Comparison of ENCODE assay signal across 8 mouse cellular contexts in the genomic region with DNA sequence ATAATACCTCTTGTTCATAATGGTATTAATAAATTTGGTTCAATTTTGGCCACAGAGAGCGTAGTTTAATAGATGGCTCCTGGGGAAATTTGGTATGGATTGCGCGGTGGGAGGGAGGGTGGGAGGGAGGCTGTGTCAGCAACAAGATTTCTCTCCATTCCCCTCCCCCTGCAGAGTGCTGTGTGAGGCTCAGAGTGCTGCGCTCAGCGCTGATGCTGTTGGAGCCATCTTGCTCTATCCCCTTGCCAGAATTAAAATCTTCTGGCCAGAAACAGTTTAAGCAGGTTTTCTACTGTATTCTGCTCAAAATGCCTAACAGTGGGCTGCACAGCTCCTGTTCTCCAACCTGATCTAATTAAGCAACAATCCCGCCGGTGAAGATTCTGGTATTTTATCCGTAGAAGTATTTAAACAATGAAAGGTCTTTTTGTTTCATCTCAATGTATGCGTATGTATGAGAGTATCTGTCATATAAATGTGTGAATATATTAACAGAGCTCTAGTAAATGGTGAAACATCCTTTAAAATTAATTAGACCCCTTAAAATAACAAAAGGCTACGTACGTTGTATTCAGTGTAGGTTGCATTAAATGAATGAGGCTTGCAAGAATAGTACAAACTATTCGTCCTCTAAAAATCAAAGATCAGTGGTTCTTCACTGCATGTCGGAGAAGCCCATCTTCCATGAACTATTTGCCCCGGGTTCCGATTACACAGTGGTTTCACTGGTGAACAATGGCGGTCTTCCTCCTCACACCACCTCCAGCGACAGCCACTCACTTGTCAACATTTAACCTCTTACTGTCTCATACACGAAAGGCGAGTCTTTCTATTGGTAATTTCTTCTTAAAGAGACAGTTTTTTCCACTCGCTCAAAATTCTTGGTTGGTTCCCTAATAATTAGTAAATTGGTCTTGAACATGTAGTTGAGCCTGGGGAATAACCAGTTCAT. TPM values are rescaled to one million over a fixed set of nuclear protein-coding genes. Genes with fewer than 3 reads are reported as not detected.
DNase-seq lines count a peak whose midpoint lies in the region; ATAC-seq lines count a peak whose summit lies in the region.

No protein-coding gene starts in this region.

- H3K4me2 ChIP-seq in intestine, embryonic 16.5 days (ENCODE audit: low read depth, low read length), result peak overlapping the region; percentile 48
- peak overlapping the region; percentile 58 for H3K4me2 ChIP-seq in midbrain, embryonic 12.5 days (replicated peaks)

- H3K27me3 ChIP-seq in intestine, embryonic 16.5 days (replicated peaks; ENCODE audit: control insufficient read depth, insufficient read depth, low read length), result no peaks in the 10 kb centered on the region
- H3K27me3 ChIP-seq in midbrain, embryonic 12.5 days, result no peaks in the 10 kb centered on the region

- H3K36me3 ChIP-seq in intestine, embryonic 16.5 days (ENCODE audit: control insufficient read depth, insufficient read depth, low read length), result no peaks in the 10 kb centered on the region
- no peaks in the 10 kb centered on the region for H3K36me3 ChIP-seq in midbrain, embryonic 12.5 days

- no peak for ATAC-seq in intestine, embryonic 16.5 days
- ATAC-seq in midbrain, embryonic 12.5 days (ENCODE audit: low FRiP score, low read depth), result peak; percentile 53
- ATAC-seq in megakaryocyte progenitor cell, adult 5-6 weeks (replicated peaks; ENCODE audit: poor library complexity), result no peak
- ATAC-seq in activated CD4-positive, CD25-positive, alpha-beta regulatory T cell, adult 4 months, result no peak

- H3K9ac ChIP-seq in intestine, embryonic 16.5 days (ENCODE audit: low read depth, low read length), result peak overlapping the region; percentile 63
- peak overlapping the region; percentile 97 for H3K9ac ChIP-seq in midbrain, embryonic 12.5 days (replicated peaks)

- 11% methylated on average over 20 of the region's 20 CpGs for WGBS in intestine, embryonic 16.5 days
- 4% methylated on average over 20 of the region's 20 CpGs for WGBS in midbrain, embryonic 12.5 days

- peak overlapping the region; percentile 82 for H3K27ac ChIP-seq in intestine, embryonic 16.5 days (ENCODE audit: low read length)
- H3K27ac ChIP-seq in midbrain, embryonic 12.5 days (replicated peaks), result peak overlapping the region; percentile 99

- H3K9me3 ChIP-seq in intestine, embryonic 16.5 days (ENCODE audit: control insufficient read depth, low read length), result no peaks in the 10 kb centered on the region
- no peaks in the 10 kb centered on the region for H3K9me3 ChIP-seq in midbrain, embryonic 12.5 days

- H3K4me3 ChIP-seq in intestine, embryonic 16.5 days (ENCODE audit: low read length), result peak overlapping the region; percentile 49
- H3K4me3 ChIP-seq in midbrain, embryonic 12.5 days, result peak overlapping the region; percentile 68

- DNase-seq in adrenal gland, postnatal 14 days, result peak; percentile 3
- no peak for DNase-seq in adrenal gland, postnatal 10 days
- peak; percentile 63 for DNase-seq in thymus, postnatal 0 days (ENCODE audit: low spot score)
- DNase-seq in thymus, postnatal 36 days, result no peak

- peaks cover 14% of the 10 kb centered on the region for H3K4me1 ChIP-seq in intestine, embryonic 16.5 days (ENCODE audit: control insufficient read depth, insufficient read depth, low read length)
- peaks cover 26% of the 10 kb centered on the region for H3K4me1 ChIP-seq in midbrain, embryonic 12.5 days

RNA-seq across cellular contexts. Expression of a gene that starts 1.0 kb away (rescaled TPM):
- 16.4 and 23.5 TPM in 2 replicates for total RNA-seq in adrenal gland, postnatal 14 days (2021)
- total RNA-seq in adrenal gland, postnatal 10 days (2021), result 10 to 100 TPM; 23.0 to 32.1 TPM
- polyA plus RNA-seq in thymus, postnatal 0 days (2015; fragmentation: Nextera tagmentation; extraction: Ambion mirVana), result 50.8 and 57.5 TPM in 2 replicates
- 34.7 and 40.9 TPM in 2 replicates for polyA plus RNA-seq in intestine, embryonic 16.5 days (2015; fragmentation: Nextera tagmentation; extraction: Ambion mirVana)
- 177 and 223 TPM in 2 replicates for polyA plus RNA-seq in midbrain, embryonic 12.5 days (2016; fragmentation: Nextera tagmentation; extraction: Ambion mirVana)
- 1.6 and 1.9 TPM in 2 replicates for total RNA-seq in megakaryocyte progenitor cell, adult 5-6 weeks (2015)
- 1.8 and 2.3 TPM in 2 replicates for total RNA-seq in megakaryocyte progenitor cell, adult 5-6 weeks (2017)
- 1 to 10 TPM; 1.8 to 4.2 TPM for polyA plus RNA-seq in activated CD4-positive, CD25-positive, alpha-beta regulatory T cell, adult 4 months (2017; shearing (Covaris generic))

RNA-seq across cellular contexts. Expression of a gene that starts 4.7 kb away (rescaled TPM):
- 24.4 and 26.8 TPM in 2 replicates for total RNA-seq in adrenal gland, postnatal 14 days (2021)
- 10 to 100 TPM; 30.8 to 37.5 TPM for total RNA-seq in adrenal gland, postnatal 10 days (2021)
- polyA plus RNA-seq in thymus, postnatal 0 days (2015; fragmentation: Nextera tagmentation; extraction: Ambion mirVana), result 52.3 and 52.8 TPM in 2 replicates
- 28.5 and 31.6 TPM in 2 replicates for polyA plus RNA-seq in intestine, embryonic 16.5 days (2015; fragmentation: Nextera tagmentation; extraction: Ambion mirVana)
- polyA plus RNA-seq in midbrain, embryonic 12.5 days (2016; fragmentation: Nextera tagmentation; extraction: Ambion mirVana), result 87.2 and 87.5 TPM in 2 replicates
- total RNA-seq in megakaryocyte progenitor cell, adult 5-6 weeks (2015), result 19.4 and 20.2 TPM in 2 replicates
- 223 and 238 TPM in 2 replicates for total RNA-seq in megakaryocyte progenitor cell, adult 5-6 weeks (2017)
- polyA plus RNA-seq in activated CD4-positive, CD25-positive, alpha-beta regulatory T cell, adult 4 months (2017; shearing (Covaris generic)), result 1 to 10 TPM; 3.5 to 5.4 TPM

RNA-seq across cellular contexts. Expression of a gene that starts 4.7 kb away (rescaled TPM):
- total RNA-seq in adrenal gland, postnatal 14 days (2021), result 0.11 TPM in 1 of 2 replicates, not detected in the other
- under 1 TPM; 0.09 TPM for total RNA-seq in adrenal gland, postnatal 10 days (2021)
- 0.29 and 0.44 TPM in 2 replicates for polyA plus RNA-seq in thymus, postnatal 0 days (2015; fragmentation: Nextera tagmentation; extraction: Ambion mirVana)
- polyA plus RNA-seq in intestine, embryonic 16.5 days (2015; fragmentation: Nextera tagmentation; extraction: Ambion mirVana), result 0.15 and 0.35 TPM in 2 replicates
- 0.64 and 0.86 TPM in 2 replicates for polyA plus RNA-seq in midbrain, embryonic 12.5 days (2016; fragmentation: Nextera tagmentation; extraction: Ambion mirVana)
- 0.10 TPM in 1 of 2 replicates, not detected in the other for total RNA-seq in megakaryocyte progenitor cell, adult 5-6 weeks (2015)
- not detected in 2 replicates for total RNA-seq in megakaryocyte progenitor cell, adult 5-6 weeks (2017)
- polyA plus RNA-seq in activated CD4-positive, CD25-positive, alpha-beta regulatory T cell, adult 4 months (2017; shearing (Covaris generic)), result under 1 TPM; 0.17 to 0.20 TPM

RNA-seq across cellular contexts. Expression of a gene that starts 11.0 kb away (rescaled TPM):
- total RNA-seq in adrenal gland, postnatal 14 days (2021), result 147 and 153 TPM in 2 replicates
- 100 to 1,000 TPM; 154 to 156 TPM for total RNA-seq in adrenal gland, postnatal 10 days (2021)
- polyA plus RNA-seq in thymus, postnatal 0 days (2015; fragmentation: Nextera tagmentation; extraction: Ambion mirVana), result 245 and 268 TPM in 2 replicates
- 131 and 138 TPM in 2 replicates for polyA plus RNA-seq in intestine, embryonic 16.5 days (2015; fragmentation: Nextera tagmentation; extraction: Ambion mirVana)
- polyA plus RNA-seq in midbrain, embryonic 12.5 days (2016; fragmentation: Nextera tagmentation; extraction: Ambion mirVana), result 437 and 465 TPM in 2 replicates
- total RNA-seq in megakaryocyte progenitor cell, adult 5-6 weeks (2015), result 65.8 and 66.4 TPM in 2 replicates
- total RNA-seq in megakaryocyte progenitor cell, adult 5-6 weeks (2017), result 70.6 and 83.6 TPM in 2 replicates
- polyA plus RNA-seq in activated CD4-positive, CD25-positive, alpha-beta regulatory T cell, adult 4 months (2017; shearing (Covaris generic)), result 10 to 100 TPM; 11.4 to 17.9 TPM

RNA-seq across cellular contexts. Expression of a gene that starts 28.1 kb away (rescaled TPM):
- 25.5 and 29.9 TPM in 2 replicates for total RNA-seq in adrenal gland, postnatal 14 days (2021)
- 10 to 100 TPM; 19.7 to 24.3 TPM for total RNA-seq in adrenal gland, postnatal 10 days (2021)
- 49.6 and 54.0 TPM in 2 replicates for polyA plus RNA-seq in thymus, postnatal 0 days (2015; fragmentation: Nextera tagmentation; extraction: Ambion mirVana)
- 17.0 and 17.5 TPM in 2 replicates for polyA plus RNA-seq in intestine, embryonic 16.5 days (2015; fragmentation: Nextera tagmentation; extraction: Ambion mirVana)
- polyA plus RNA-seq in midbrain, embryonic 12.5 days (2016; fragmentation: Nextera tagmentation; extraction: Ambion mirVana), result 19.9 and 20.5 TPM in 2 replicates
- 24.0 and 25.0 TPM in 2 replicates for total RNA-seq in megakaryocyte progenitor cell, adult 5-6 weeks (2015)
- 25.9 and 32.8 TPM in 2 replicates for total RNA-seq in megakaryocyte progenitor cell, adult 5-6 weeks (2017)
- polyA plus RNA-seq in activated CD4-positive, CD25-positive, alpha-beta regulatory T cell, adult 4 months (2017; shearing (Covaris generic)), result 10 to 100 TPM; 18.5 to 22.2 TPM

Comparison
In these comparisons a context has a peak if more than half of its experiments do, and no peak if none do; other contexts are left out.
1. DNase-seq: peak in adrenal gland, postnatal 14 days (single experiment) and thymus, postnatal 0 days (single experiment); none in adrenal gland, postnatal 10 days (single experiment) and thymus, postnatal 36 days (0 of 2).